Mouse (Mus musculus) frontal cortex, adult 2 months (tissue): ENCODE data around the gene Garnl3. TPM values are rescaled to one million over a fixed set of nuclear protein-coding genes. Genes with fewer than 3 reads are reported as not detected.

Experiments used
- DNase-seq, 2 experiments: peaks; one replicate each; pipeline ENCODE4 v3.0.0; 2022; ENCODE audit warnings: low spot score in 1 of 2; ENCODE audit errors: extremely low spot score in 1 of 2
- polyA plus RNA-seq: library from polyadenylated mRNA; depleted of rRNA; stranded (reverse); fragments of >200 nt; gene quantifications from 2 replicates; pipeline ENCODE4 v1.2.3, GENCODE M21; 2012; rRNA removed

Gene Garnl3
- polyA plus RNA-seq, 1 experiment: 76.2 TPM

GRCm38 (mm10) chr2:32960273-32960672 lies 171.2 kb downstream of the Garnl3 start:
- no peak for DNase-seq

- peak in 1 of 2 experiments; percentile 70 for DNase-seq
These were observed 174.1 kb downstream of the Garnl3 start for GRCm38 (mm10) chr2:32957344-32957743.

- DNase-seq: no peak
These were observed 176.9 kb downstream of the Garnl3 start for GRCm38 (mm10) chr2:32954581-32954980.

- no peak for DNase-seq
These were observed 184.0 kb downstream of the Garnl3 start for GRCm38 (mm10) chr2:32947454-32947853.

GRCm38 (mm10) chr2:32940483-32940882 lies 191.0 kb downstream of the Garnl3 start:
- no peak for DNase-seq

- peak in 1 of 2 experiments; percentile 81 for DNase-seq
These were observed 192.0 kb downstream of the Garnl3 start for GRCm38 (mm10) chr2:32939418-32939817.

- DNase-seq: no peak
These were observed 192.7 kb downstream of the Garnl3 start for GRCm38 (mm10) chr2:32938741-32939140.

Other genes starting within 250 kb of the Garnl3 start
- 374 and 403 TPM in 2 replicates for gene Rpl12, start 170.1 kb downstream of the Garnl3 start, polyA plus RNA-seq
- gene Lrsam1, start 170.0 kb downstream of the Garnl3 start, polyA plus RNA-seq: 21.5 and 26.0 TPM in 2 replicates
- 37.7 and 40.8 TPM in 2 replicates for gene Slc2a8, start 149.6 kb downstream of the Garnl3 start, polyA plus RNA-seq
- 4.6 and 7.2 TPM in 2 replicates for gene Angptl2, start 84.4 kb upstream of the Garnl3 start, polyA plus RNA-seq
- gene Ralgps1, start 239.8 kb upstream of the Garnl3 start, polyA plus RNA-seq: 55.7 and 63.9 TPM in 2 replicates